Mouse (Mus musculus) ES-Bruce4 (cell line): ENCODE measurements around the gene Ltb4r2. TPM values are rescaled to one million over a fixed set of nuclear protein-coding genes. Genes with fewer than 3 reads are reported as not detected.

Source experiments
- H3K27ac ChIP-seq: 2 replicates; pipeline ENCODE4 v1.5.1; 2012; ENCODE audit warnings: low read length, inconsistent platforms; ENCODE audit not compliant: insufficient read depth
- H3K27me3 ChIP-seq: 2 replicates; pipeline ENCODE4 v1.6.1; 2012; ENCODE audit warnings: mild to moderate bottlenecking, low read length, inconsistent platforms; ENCODE audit not compliant: control insufficient read depth, poor library complexity, insufficient read depth, severe bottlenecking
- H3K36me3 ChIP-seq: 2 replicates; pipeline ENCODE4 v1.6.1; 2012; ENCODE audit warnings: inconsistent platforms, mild to moderate bottlenecking, low read length, moderate library complexity; ENCODE audit not compliant: control insufficient read depth, poor library complexity, insufficient read depth, severe bottlenecking
- H3K4me1 ChIP-seq: one replicate; pipeline ENCODE4 v1.8.1; 2011; ENCODE audit warnings: low read length; ENCODE audit not compliant: control insufficient read depth, insufficient read depth
- H3K4me3 ChIP-seq: 2 replicates; pipeline ENCODE4 v1.5.1; 2011; ENCODE audit warnings: low read depth, mild to moderate bottlenecking, low read length
- H3K9ac ChIP-seq: 2 replicates; pipeline ENCODE4 v1.6.1; 2012; ENCODE audit warnings: low read depth, mild to moderate bottlenecking, inconsistent platforms; ENCODE audit not compliant: poor library complexity, severe bottlenecking
- H3K9me3 ChIP-seq: replicated peaks from 2 replicates; pipeline ENCODE4 v1.6.1; 2012; ENCODE audit warnings: mild to moderate bottlenecking, low read length, inconsistent platforms; ENCODE audit not compliant: control insufficient read depth, poor library complexity, insufficient read depth, severe bottlenecking
- CTCF ChIP-seq: IDR thresholded peaks from one replicate; pipeline ENCODE4 v1.8.1; 2011; ENCODE audit warnings: low read depth, low read length
- EP300 ChIP-seq: IDR thresholded peaks from 2 replicates; pipeline ENCODE4 v1.6.1; 2011; ENCODE audit warnings: low read depth, low read length; ENCODE audit not compliant: insufficient read depth
- POLR2A ChIP-seq: IDR thresholded peaks from one replicate; pipeline ENCODE4 v1.8.1; 2011; ENCODE audit warnings: low read length; ENCODE audit not compliant: insufficient read depth
- polyA plus RNA-seq: library from polyadenylated mRNA; stranded (reverse); fragments of >200 nt; gene quantifications from 2 replicates; pipeline ENCODE4 v1.2.4, GENCODE M21; 2011; ENCODE audit warnings: low read depth; ENCODE audit not compliant: missing spikeins, insufficient read depth, insufficient read length

Gene Ltb4r2
- polyA plus RNA-seq, 1 experiment, result 5.3 TPM

- H3K36me3 ChIP-seq, result no peaks in the 10 kb centered on the region
- H3K27me3 ChIP-seq, result no peaks in the 10 kb centered on the region
- no peak within 1 kb of the TSS for H3K27ac ChIP-seq
Observed at GRCm38 (mm10) chr14:55788256-55789050, 27.2 kb downstream of the Ltb4r2 start, which contains the start of gene Ripk3. Gene Ripk3 (minus strand): TSS chr14:55788865.

DNA sequence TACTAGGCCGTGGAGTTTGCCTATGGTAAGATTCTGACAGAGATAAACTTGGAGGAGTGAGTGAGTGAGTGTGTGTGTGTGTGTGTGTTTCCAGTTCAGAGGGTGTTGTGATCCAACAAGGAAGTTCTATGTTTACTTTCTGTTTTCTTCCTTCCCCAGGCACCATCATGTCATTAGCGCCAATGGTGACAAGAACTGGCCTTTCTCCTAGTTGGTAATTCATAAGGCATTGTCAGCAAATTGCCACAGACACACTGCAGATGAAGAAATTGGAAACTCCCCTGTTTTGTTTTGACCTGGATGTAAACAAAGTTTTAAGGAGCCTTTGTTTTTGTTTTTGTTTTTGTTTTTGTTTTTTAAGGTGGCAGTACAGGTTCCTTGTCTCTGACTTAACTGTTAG lies 32.2 kb downstream of the Ltb4r2 start:
- Histone ChIP-seq H3K27ac (no peak overlapping the region), H3K27me3 (no peaks in the 10 kb centered on the region), H3K9me3 (0 out of 2 replicates have a peak, but pooled peaks cover 3% of the 10 kb centered on the region), H3K9ac (no peak overlapping the region), H3K36me3 (no peaks in the 10 kb centered on the region), H3K4me3 (no peak overlapping the region), H3K4me1 (no peaks in the 10 kb centered on the region)
- TF ChIP-seq EP300, result no peak
- no peak for TF ChIP-seq POLR2A
- TF ChIP-seq CTCF, result no peak

More at GRCm38 (mm10) chr14:55788256-55789050, 27.2 kb downstream of the Ltb4r2 start, which contains the start of gene Ripk3:
- TF ChIP-seq EP300 (no peak), CTCF (no peak), POLR2A (no peak)
- Histone ChIP-seq H3K4me3 (peak within 1 kb of the TSS; percentile 46), H3K9ac (no peak within 1 kb of the TSS), H3K9me3 (no peaks in the 10 kb centered on the region), H3K4me1 (no peaks in the 10 kb centered on the region)

GRCm38 (mm10) chr14:55793946-55794345 lies 32.7 kb downstream of the Ltb4r2 start:
- no peaks in the 10 kb centered on the region for H3K27me3 ChIP-seq
- H3K4me3 ChIP-seq, result no peak overlapping the region
- H3K4me1 ChIP-seq, result no peaks in the 10 kb centered on the region
- H3K36me3 ChIP-seq, result no peaks in the 10 kb centered on the region
- H3K27ac ChIP-seq, result no peak overlapping the region
- 0 out of 2 replicates have a peak, but pooled peaks cover 3% of the 10 kb centered on the region for H3K9me3 ChIP-seq
- TF ChIP-seq CTCF (no peak), POLR2A (no peak), EP300 (no peak)
- H3K9ac ChIP-seq, result no peak overlapping the region

- Histone ChIP-seq H3K9ac (no peak overlapping the region), H3K4me3 (no peak overlapping the region), H3K36me3 (no peaks in the 10 kb centered on the region), H3K9me3 (0 out of 2 replicates have a peak, but pooled peaks cover 3% of the 10 kb centered on the region), H3K4me1 (no peaks in the 10 kb centered on the region), H3K27me3 (no peaks in the 10 kb centered on the region), H3K27ac (no peak overlapping the region)
- TF ChIP-seq CTCF, result no peak
- TF ChIP-seq POLR2A, result no peak
- no peak for TF ChIP-seq EP300
Observed at GRCm38 (mm10) chr14:55795380-55796163, 34.3 kb downstream of the Ltb4r2 start.

Other genes starting within 250 kb of the Ltb4r2 start
- gene Nrl, start 236.4 kb upstream of the Ltb4r2 start, polyA plus RNA-seq, result not detected in 2 replicates
- gene Pck2, start 221.2 kb upstream of the Ltb4r2 start, polyA plus RNA-seq, result 18.0 and 21.2 TPM in 2 replicates
- gene Dcaf11, start 201.4 kb upstream of the Ltb4r2 start, polyA plus RNA-seq, result 25.6 and 34.7 TPM in 2 replicates
- gene A730061H03Rik, start 201.0 kb upstream of the Ltb4r2 start, polyA plus RNA-seq, result not detected in 2 replicates
- 1.5 TPM in 1 of 2 replicates, not detected in the other for gene Fitm1, start 185.8 kb upstream of the Ltb4r2 start, polyA plus RNA-seq
- gene Psme1, start 183.3 kb upstream of the Ltb4r2 start, polyA plus RNA-seq, result 188 and 199 TPM in 2 replicates
- gene Emc9, start 176.1 kb upstream of the Ltb4r2 start, polyA plus RNA-seq, result 5.3 and 6.1 TPM in 2 replicates
- gene Psme2, start 170.3 kb upstream of the Ltb4r2 start, polyA plus RNA-seq, result 195 and 200 TPM in 2 replicates
- gene Rnf31, start 169.7 kb upstream of the Ltb4r2 start, polyA plus RNA-seq, result 31.6 and 39.1 TPM in 2 replicates
- gene Irf9, start 157.9 kb upstream of the Ltb4r2 start, polyA plus RNA-seq, result 9.6 and 10.9 TPM in 2 replicates
- 16.4 and 20.6 TPM in 2 replicates for gene Rec8, start 143.4 kb upstream of the Ltb4r2 start, polyA plus RNA-seq
- 69.4 and 88.5 TPM in 2 replicates for gene Ipo4, start 125.5 kb upstream of the Ltb4r2 start, polyA plus RNA-seq
- gene Gm49378, start 123.5 kb upstream of the Ltb4r2 start, polyA plus RNA-seq, result 9.8 and 14.1 TPM in 2 replicates
- gene Tm9sf1, start 117.6 kb upstream of the Ltb4r2 start, polyA plus RNA-seq, result 22.7 and 25.1 TPM in 2 replicates
- not detected in 2 replicates for gene Tssk4, start 111.2 kb upstream of the Ltb4r2 start, polyA plus RNA-seq
- gene Mdp1, start 100.9 kb upstream of the Ltb4r2 start, polyA plus RNA-seq, result 33.2 and 36.0 TPM in 2 replicates
- 22.2 and 26.7 TPM in 2 replicates for gene Gmpr2, start 89.5 kb upstream of the Ltb4r2 start, polyA plus RNA-seq
- 229 and 241 TPM in 2 replicates for gene Nedd8, start 89.3 kb upstream of the Ltb4r2 start, polyA plus RNA-seq
- 50.9 and 63.6 TPM in 2 replicates for gene Tinf2, start 79.6 kb upstream of the Ltb4r2 start, polyA plus RNA-seq
- 24.3 and 26.9 TPM in 2 replicates for gene Tgm1, start 47.5 kb upstream of the Ltb4r2 start, polyA plus RNA-seq
- gene Rabggta, start 39.2 kb upstream of the Ltb4r2 start, polyA plus RNA-seq, result 39.6 and 42.5 TPM in 2 replicates
- gene Dhrs1, start 15.7 kb upstream of the Ltb4r2 start, polyA plus RNA-seq, result 34.7 and 38.9 TPM in 2 replicates
- 56.2 and 59.8 TPM in 2 replicates for gene Nop9, start 15.7 kb upstream of the Ltb4r2 start, polyA plus RNA-seq
- not detected in 2 replicates for gene Cideb, start 3.0 kb upstream of the Ltb4r2 start, polyA plus RNA-seq
- gene Ltb4r1, start 4.5 kb downstream of the Ltb4r2 start, polyA plus RNA-seq, result 2.6 and 3.0 TPM in 2 replicates
- 0.30 and 1.2 TPM in 2 replicates for gene Adcy4, start 22.7 kb downstream of the Ltb4r2 start, polyA plus RNA-seq
- 11.0 and 16.4 TPM in 2 replicates for gene Ripk3, start 27.4 kb downstream of the Ltb4r2 start, polyA plus RNA-seq
- gene Nfatc4, start 61.7 kb downstream of the Ltb4r2 start, polyA plus RNA-seq, result 57.0 and 57.7 TPM in 2 replicates
- 21.5 and 24.6 TPM in 2 replicates for gene Nynrin, start 92.6 kb downstream of the Ltb4r2 start, polyA plus RNA-seq
- 0.21 and 0.27 TPM in 2 replicates for gene Cbln3, start 123.0 kb downstream of the Ltb4r2 start, polyA plus RNA-seq
- gene Khnyn, start 123.5 kb downstream of the Ltb4r2 start, polyA plus RNA-seq, result 29.8 and 30.9 TPM in 2 replicates
- gene Sdr39u1, start 138.9 kb downstream of the Ltb4r2 start, polyA plus RNA-seq, result 7.9 and 13.2 TPM in 2 replicates
- gene Cma1, start 183.2 kb downstream of the Ltb4r2 start, polyA plus RNA-seq, result not detected in 2 replicates
- not detected in 2 replicates for gene Cma2, start 189.6 kb downstream of the Ltb4r2 start, polyA plus RNA-seq